Mouse (Mus musculus): ENCODE results near the gene Crlf3. TPM values are rescaled to one million over a fixed set of nuclear protein-coding genes. Genes with fewer than 3 reads are reported as not detected.
A peak's percentile ranks its signal among the peaks of the same experiment; 100 is the strongest.

The Crlf3 gene
- polyA plus RNA-seq (2016; fragmentation: Nextera tagmentation; extraction: Ambion mirVana), result 28.2 and 30.6 TPM in 2 replicates

DNA sequence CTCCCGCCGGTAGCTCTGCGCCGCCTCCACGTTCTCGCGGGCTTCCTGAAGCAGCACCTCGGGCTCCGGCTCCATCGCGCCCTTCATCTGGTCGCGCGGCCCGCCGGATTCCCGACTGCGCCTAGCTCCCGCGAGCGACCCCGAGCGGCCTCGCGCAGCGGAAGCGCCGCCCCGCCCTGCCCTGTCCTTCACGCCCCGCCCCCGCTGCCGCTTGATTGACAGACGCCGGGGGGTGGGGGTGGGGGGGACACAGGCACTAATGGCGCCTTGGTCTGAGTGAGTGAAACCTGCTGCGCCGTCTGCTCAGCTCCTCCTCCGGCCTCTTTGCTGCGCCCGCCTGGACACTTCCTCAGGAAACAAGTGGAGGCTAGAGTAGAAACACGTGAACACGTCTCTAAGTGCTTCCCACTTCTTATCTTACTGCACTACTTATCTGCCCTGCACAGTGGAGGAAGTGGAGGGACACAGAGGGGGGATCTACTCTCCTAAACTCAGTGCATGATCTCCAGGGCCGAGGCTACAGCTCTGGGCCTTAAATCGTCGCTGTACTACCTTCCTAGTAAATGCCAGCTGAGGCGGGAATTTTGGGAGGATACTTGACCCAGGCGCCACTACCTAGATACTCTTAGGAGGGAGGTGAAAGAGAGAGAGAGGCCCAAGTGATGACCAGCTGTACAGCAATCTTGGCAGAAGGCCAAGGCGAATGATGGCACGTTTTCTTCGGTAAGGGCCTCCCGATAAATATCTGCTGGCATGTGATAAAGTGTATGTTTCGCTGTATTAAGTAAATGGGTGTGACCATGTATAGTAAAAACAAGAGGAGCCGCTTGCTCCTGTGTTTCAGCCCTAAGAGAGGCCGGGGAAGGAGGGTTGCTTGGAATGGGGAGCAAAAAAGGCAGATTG lies at the start of gene Crlf3:
TSS of gene Crlf3 (minus strand) at position 166 of the 903 bp plus-strand sequence.
- H3K27ac ChIP-seq (replicated peaks), result peak within 1 kb of the TSS; percentile 98
- peak within 1 kb of the TSS; percentile 96 for H3K4me3 ChIP-seq
- 0 out of 2 replicates have a peak, but pooled peaks cover 3% of the 10 kb centered on the region for H3K9me3 ChIP-seq (replicated peaks)
- peaks cover 19% of the 10 kb centered on the region for H3K4me1 ChIP-seq
- H3K36me3 ChIP-seq, result peaks cover 12% of the 10 kb centered on the region; the same call in 1 of the 2 replicates
- DNase-seq (ENCODE audit: low spot score), result peak; percentile 94
- WGBS, result 10% methylated on average over 55 of the region's 55 CpGs
- H3K27me3 ChIP-seq (ENCODE audit: low read depth, poor library complexity, severe bottlenecking), result no peaks in the 10 kb centered on the region

DNA sequence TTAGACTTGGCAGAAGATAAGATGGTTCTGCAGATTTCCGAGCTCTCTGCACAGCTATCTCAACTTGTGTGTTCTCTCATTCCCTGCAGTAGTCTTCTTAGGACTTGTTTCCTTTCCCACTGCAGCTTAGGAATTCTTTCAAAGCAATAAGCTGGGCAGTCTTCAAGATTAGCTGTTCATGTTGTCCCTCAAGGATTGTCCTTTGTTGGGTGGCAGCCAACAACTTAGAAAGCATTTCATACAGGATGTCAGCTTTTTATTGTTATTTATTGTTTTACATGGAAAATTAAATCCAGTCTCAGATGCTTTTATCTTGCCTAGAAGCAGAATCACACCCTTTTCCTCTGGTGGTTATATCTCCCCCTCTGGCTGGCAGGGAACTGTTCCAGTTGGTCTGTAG lies 35.6 kb upstream of the Crlf3 start:
- no peak overlapping the region for H3K4me3 ChIP-seq
- 93% methylated on average over 1 of the region's 1 CpGs for WGBS
- peaks cover 95% of the 10 kb centered on the region for H3K36me3 ChIP-seq
- H3K27ac ChIP-seq (replicated peaks), result no peak overlapping the region
- no peaks in the 10 kb centered on the region for H3K4me1 ChIP-seq
- H3K27me3 ChIP-seq (ENCODE audit: low read depth, poor library complexity, severe bottlenecking), result no peaks in the 10 kb centered on the region
- DNase-seq (ENCODE audit: low spot score), result no peak
- no peaks in the 10 kb centered on the region for H3K9me3 ChIP-seq (replicated peaks)

DNA sequence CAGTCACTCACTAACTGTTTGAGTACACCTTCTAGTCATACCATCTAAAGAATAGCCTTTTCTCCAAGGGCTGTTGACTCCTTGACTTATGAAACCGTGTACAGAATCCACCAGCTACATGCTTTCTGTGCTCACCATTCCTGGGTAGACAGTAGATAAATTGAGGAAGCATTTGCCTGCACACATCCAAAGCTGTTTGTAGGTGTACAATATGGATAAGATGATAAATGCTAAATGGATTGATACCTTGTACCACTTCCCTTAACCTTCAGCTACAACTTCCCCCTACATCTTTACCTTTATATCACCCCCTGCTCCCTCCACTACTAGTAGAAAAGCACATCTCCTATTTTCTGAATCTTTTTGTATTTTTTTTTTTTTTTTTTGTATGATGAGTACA lies 23.6 kb upstream of the Crlf3 start:
- WGBS, result 80% methylated on average over 1 of the region's 1 CpGs
- Histone ChIP-seq H3K9me3 (replicated peaks) (no peaks in the 10 kb centered on the region), H3K36me3 (peaks cover 96% of the 10 kb centered on the region), H3K4me3 (no peak overlapping the region), H3K27me3 (ENCODE audit: low read depth, poor library complexity, severe bottlenecking) (no peaks in the 10 kb centered on the region), H3K27ac (replicated peaks) (no peak overlapping the region), H3K4me1 (no peaks in the 10 kb centered on the region)
- DNase-seq (ENCODE audit: low spot score), result no peak

DNA sequence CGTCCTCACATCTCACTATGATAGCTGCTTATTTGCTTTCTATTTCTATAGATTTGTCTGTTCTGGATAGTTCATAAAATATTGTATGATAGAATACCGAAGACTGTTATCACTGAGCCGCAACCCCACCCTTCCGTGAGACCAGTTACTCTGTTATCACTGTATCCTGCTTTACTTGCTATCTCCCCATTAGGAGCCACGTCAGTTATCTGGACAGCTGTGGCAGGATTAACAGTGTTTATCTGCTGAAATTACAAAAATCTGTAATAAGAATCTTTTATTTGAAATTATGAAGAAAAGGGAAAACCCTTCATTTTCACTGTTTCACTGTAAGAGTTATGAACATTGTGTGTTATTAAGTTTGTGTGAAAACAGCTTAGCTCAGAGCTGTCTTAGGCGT lies 20.5 kb upstream of the Crlf3 start:
- no peak overlapping the region for H3K27ac ChIP-seq (replicated peaks)
- DNase-seq (ENCODE audit: low spot score), result no peak
- no peaks in the 10 kb centered on the region for H3K27me3 ChIP-seq (ENCODE audit: low read depth, poor library complexity, severe bottlenecking)
- H3K4me1 ChIP-seq, result no peaks in the 10 kb centered on the region
- peaks cover 97% of the 10 kb centered on the region for H3K36me3 ChIP-seq
- WGBS, result 95% methylated on average over 6 of the region's 6 CpGs
- no peak overlapping the region for H3K4me3 ChIP-seq
- H3K9me3 ChIP-seq (replicated peaks), result no peaks in the 10 kb centered on the region

DNA sequence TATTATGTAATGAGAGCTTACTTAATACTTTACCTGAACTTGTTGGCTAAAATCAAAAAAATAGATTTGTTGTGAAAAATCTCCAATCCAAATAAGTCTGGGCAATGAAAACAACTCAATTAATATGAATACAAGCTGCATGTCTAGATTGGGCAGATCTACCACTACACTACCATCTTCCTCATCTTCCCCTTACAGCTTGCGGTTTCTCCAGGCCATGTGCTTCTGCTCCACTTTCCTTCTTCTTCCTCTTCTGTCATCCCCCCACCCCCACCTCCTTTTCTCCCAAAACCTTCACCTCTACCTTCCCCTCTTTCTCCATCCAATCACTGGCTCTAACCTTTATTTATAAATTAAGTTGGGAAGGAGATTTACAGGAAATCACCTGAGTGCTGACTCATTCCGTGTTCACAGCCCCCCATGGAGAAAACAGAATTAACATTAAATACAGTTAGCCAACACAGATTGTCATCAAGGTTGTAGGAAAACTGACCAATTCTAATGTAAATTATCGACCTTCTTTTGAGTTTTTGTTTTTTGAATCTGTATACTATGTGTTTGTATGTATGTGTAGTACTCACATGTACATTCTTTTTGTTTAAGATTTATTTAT lies 17.8 kb upstream of the Crlf3 start:
- 89% methylated on average over 3 of the region's 3 CpGs for WGBS
- Histone ChIP-seq H3K4me1 (no peaks in the 10 kb centered on the region), H3K27me3 (ENCODE audit: low read depth, poor library complexity, severe bottlenecking) (no peaks in the 10 kb centered on the region), H3K9me3 (replicated peaks) (no peaks in the 10 kb centered on the region), H3K36me3 (peaks cover 97% of the 10 kb centered on the region), H3K27ac (replicated peaks) (no peak overlapping the region), H3K4me3 (no peak overlapping the region)
- DNase-seq (ENCODE audit: low spot score), result no peak

DNA sequence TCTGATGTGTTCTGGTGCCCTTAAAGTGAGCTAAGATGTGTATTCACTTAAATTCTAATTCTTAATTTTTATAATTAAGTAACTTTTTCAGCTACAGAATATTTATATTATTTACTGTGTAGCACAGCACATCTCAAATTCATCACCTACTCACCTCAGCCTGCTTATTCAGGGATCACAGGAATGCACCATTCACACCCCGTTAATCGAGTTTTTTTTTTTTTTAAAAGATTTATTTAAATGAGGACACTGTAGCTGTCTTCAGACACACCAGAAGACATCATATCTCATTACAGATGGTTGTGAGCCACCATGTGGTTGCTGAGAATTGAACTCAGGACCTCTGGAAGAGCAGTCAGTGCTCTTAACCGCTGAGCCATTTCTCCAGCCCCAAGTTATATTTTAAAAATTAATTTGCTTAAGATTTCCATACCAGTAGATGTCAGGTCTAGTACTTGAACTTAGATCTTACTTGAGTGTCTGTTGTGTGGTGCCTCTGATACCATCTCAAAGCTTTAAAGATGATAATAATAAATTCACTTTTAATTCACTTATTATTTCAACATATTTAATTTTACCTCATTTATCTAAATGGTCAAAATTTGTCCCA lies 9.9 kb upstream of the Crlf3 start:
- DNase-seq (ENCODE audit: low spot score), result no peak
- H3K27me3 ChIP-seq (ENCODE audit: low read depth, poor library complexity, severe bottlenecking), result no peaks in the 10 kb centered on the region
- peaks cover 32% of the 10 kb centered on the region for H3K36me3 ChIP-seq
- H3K4me3 ChIP-seq, result peak overlapping the region; percentile 86
- 69% methylated on average over 3 of the region's 3 CpGs for WGBS
- H3K9me3 ChIP-seq (replicated peaks), result no peaks in the 10 kb centered on the region
- H3K4me1 ChIP-seq, result peaks cover 27% of the 10 kb centered on the region
- H3K27ac ChIP-seq (replicated peaks), result no peak overlapping the region

DNA sequence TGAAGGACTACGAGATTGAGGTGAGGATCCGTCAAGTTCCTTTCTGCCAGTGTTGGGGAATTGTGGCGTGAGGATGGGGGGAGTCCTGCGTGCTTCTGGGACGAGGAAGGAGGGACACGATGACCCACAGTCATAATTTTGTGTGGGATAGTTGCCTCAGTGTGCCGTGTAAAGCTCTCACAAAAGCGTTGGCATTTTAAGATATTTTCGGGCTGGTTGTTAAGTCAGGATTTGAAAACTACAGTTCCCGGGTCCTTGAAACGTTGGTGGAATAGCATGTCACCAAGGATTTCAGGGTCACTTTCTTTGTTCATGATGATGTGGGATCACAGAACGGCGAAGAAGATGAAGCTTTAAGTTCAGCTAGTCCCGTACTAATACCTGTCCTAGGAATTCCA lies 9.0 kb upstream of the Crlf3 start:
- Histone ChIP-seq H3K4me1 (peaks cover 27% of the 10 kb centered on the region), H3K27me3 (ENCODE audit: low read depth, poor library complexity, severe bottlenecking) (no peaks in the 10 kb centered on the region), H3K4me3 (peak overlapping the region; percentile 86), H3K36me3 (peaks cover 23% of the 10 kb centered on the region), H3K9me3 (replicated peaks) (no peaks in the 10 kb centered on the region), H3K27ac (replicated peaks) (peak overlapping the region; percentile 91)
- WGBS, result under 1% methylated on average over 14 of the region's 14 CpGs
- DNase-seq (ENCODE audit: low spot score), result no peak

DNA sequence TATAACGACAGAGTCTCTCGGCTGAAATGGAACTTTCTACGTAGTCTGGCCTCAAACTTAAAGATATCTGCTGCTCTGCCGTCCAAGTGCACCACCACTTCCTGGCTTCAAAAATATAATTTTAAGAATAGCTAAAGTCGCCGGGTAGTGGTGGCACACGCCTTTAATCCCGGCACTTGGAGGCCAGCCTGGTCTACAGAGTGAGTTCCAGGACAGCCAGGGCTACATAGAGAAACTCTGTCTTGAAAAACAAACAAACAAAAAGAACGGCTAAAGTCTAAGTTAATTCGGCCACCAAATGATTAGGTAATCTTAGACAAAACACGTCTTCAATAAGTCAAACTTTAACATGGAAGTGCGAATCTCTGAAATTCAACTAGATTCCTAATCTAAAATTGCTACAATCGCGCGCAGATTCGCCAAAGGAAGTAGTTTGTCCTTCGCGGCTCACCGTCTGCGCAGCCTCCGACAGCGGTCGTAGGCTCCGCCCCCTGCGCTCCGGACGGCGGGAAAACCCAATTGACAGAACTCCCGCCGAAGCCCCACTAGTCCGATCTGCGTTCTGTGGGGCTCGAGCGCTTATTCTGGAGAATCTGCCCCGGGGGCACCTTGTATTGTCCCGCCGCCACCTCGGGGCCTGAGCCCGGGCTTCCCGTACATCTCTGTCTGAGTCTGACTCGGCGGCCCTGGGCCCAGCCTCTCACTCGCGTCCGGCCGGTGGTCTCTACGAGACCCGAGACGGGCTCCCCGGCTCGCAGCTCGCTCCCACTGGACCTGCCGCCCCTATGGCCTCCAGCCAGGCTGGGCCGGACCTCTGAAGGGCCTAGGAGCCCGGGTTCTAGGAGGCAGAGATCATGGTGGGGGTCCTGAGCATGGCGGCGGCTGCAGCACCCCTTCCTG lies 8.4 kb upstream of the Crlf3 start, which contains the start of gene Atad5:
TSS of gene Atad5 (plus strand) at position 484 of the 900 bp plus-strand sequence.
- H3K9me3 ChIP-seq (replicated peaks), result no peaks in the 10 kb centered on the region
- H3K4me3 ChIP-seq, result peak within 1 kb of the TSS; percentile 86
- H3K27me3 ChIP-seq (ENCODE audit: low read depth, poor library complexity, severe bottlenecking), result no peaks in the 10 kb centered on the region
- H3K27ac ChIP-seq (replicated peaks), result peak within 1 kb of the TSS; percentile 91
- H3K4me1 ChIP-seq, result peaks cover 27% of the 10 kb centered on the region
- 6% methylated on average over 57 of the region's 57 CpGs for WGBS
- peaks cover 17% of the 10 kb centered on the region for H3K36me3 ChIP-seq
- peak; percentile 88 for DNase-seq (ENCODE audit: low spot score)

DNA sequence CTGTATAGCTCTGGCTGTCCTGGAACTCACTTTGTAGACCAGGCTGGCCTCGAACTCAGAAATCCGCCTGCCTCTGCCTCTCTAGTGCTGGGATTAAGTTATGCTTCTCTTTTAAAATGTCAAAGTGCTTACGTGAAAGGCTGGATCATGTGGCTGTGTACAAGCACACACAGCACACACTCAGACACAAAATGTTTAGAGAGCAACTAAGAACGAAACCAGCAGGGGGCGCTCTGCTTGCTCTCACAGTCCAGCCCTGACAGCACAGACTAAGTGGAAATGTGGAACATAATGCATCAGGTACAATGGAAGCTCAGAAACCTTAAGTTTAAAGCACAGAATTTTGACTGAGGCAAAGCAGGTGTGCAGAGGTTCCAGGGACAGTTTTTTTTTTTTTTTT lies 6.1 kb upstream of the Crlf3 start:
- no peak overlapping the region for H3K4me3 ChIP-seq
- 0 out of 2 replicates have a peak, but pooled peaks cover 6% of the 10 kb centered on the region for H3K36me3 ChIP-seq
- H3K4me1 ChIP-seq, result peaks cover 22% of the 10 kb centered on the region
- peak; percentile 85 for DNase-seq (ENCODE audit: low spot score)
- 0 out of 2 replicates have a peak, but pooled peaks cover 3% of the 10 kb centered on the region for H3K9me3 ChIP-seq (replicated peaks)
- WGBS, result 9% methylated on average over 5 of the region's 5 CpGs
- H3K27me3 ChIP-seq (ENCODE audit: low read depth, poor library complexity, severe bottlenecking), result no peaks in the 10 kb centered on the region
- no peak overlapping the region for H3K27ac ChIP-seq (replicated peaks)

DNA sequence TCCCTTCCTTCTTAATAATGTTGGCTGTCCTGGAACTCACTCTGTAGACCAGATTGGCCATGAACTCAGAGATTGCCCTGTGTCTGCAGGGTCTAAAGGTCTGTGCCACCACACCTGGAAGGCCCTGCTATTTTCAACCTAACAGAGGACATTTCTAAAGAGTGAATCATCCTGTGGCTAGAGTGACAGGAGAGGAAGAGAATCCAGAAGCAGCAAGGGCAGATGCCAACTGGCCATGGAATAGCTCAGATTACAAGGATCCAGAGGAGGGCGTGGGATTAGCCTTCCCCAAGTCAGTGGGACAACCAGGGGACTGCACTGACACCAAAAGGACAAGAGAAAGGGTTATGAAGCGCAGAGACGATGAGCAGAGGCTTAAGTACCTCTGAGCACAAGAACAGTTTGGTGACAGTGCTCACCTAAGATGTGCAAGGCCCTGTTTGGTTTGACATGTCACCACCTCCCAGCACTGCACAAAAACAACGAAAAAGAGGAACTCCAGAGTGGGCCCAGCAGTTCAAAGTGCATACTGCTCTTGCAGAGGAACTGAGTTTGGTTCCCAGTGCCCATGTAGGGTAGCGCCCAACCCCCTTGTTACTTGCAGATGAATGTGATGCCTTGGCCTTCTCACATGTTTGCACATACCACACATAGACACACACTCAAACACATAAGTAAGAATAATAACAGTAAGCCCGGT lies 4.7 kb upstream of the Crlf3 start:
- Histone ChIP-seq H3K27me3 (ENCODE audit: low read depth, poor library complexity, severe bottlenecking) (no peaks in the 10 kb centered on the region), H3K27ac (replicated peaks) (no peak overlapping the region), H3K4me3 (no peak overlapping the region), H3K4me1 (peaks cover 21% of the 10 kb centered on the region), H3K9me3 (replicated peaks) (0 out of 2 replicates have a peak, but pooled peaks cover 3% of the 10 kb centered on the region), H3K36me3 (no peaks in the 10 kb centered on the region)
- WGBS, result 82% methylated on average over 6 of the region's 6 CpGs
- DNase-seq (ENCODE audit: low spot score), result no peak

DNA sequence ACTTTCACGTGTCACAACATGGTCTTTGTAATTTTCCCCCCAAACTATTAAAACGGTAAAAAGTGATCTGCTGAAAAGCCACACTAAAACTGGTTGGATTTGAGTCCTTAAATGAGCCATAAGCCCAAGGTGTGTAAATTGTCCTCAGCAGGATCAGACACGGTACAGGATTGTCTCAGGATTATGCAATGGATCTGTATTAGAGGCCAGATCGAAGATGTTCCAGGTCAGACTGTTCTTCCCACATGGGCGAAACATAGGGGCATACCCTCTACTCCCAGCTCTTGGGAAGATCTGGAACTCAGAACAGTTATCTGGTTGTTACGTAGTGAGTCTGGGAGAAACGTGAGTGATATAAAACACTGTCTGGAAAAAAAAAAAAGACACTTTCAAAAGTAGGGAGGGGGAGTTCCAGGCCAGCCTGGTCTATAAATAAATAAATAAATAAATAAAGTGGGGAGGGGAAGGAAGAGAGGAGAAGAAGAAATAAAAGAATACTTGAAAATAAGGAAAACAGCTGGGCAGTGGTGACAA lies 1.1 kb upstream of the Crlf3 start:
- DNase-seq (ENCODE audit: low spot score), result no peak
- H3K4me3 ChIP-seq, result no peak overlapping the region

More for the DNA sequence above, 1.1 kb upstream of the Crlf3 start:
- 82% methylated on average over 7 of the region's 7 CpGs for WGBS
- Histone ChIP-seq H3K9me3 (replicated peaks) (0 out of 2 replicates have a peak, but pooled peaks cover 3% of the 10 kb centered on the region), H3K27ac (replicated peaks) (no peak overlapping the region; the same call in 1 of the 2 replicates), H3K4me1 (peaks cover 19% of the 10 kb centered on the region), H3K27me3 (ENCODE audit: low read depth, poor library complexity, severe bottlenecking) (no peaks in the 10 kb centered on the region), H3K36me3 (peaks cover 10% of the 10 kb centered on the region; the same call in 1 of the 2 replicates)
